Mouse (Mus musculus) liver, postnatal 0 days (tissue): ENCODE results near the gene Ahcyl1. TPM values are rescaled to one million over a fixed set of nuclear protein-coding genes. Genes with fewer than 3 reads are reported as not detected.
A peak's percentile ranks its signal among the peaks of the same experiment; 100 is the strongest.

Experiments used
- ATAC-seq: fragments of 200-750 bp; cut with Nextera tagmentation; 2 replicates; pipeline ENCODE4 v1.8.0; 2017; ENCODE audit warnings: mild to moderate bottlenecking, moderate library complexity
- DNase-seq: peaks from one replicate; pipeline ENCODE4 v3.0.0-alpha.2; 2016
- H3K27ac ChIP-seq: fragments of 300-500 bp; sonication (generic); 2 replicates; pipeline ENCODE4 v1.5.1; 2014; ENCODE audit warnings: antibody characterized with exemption, moderate library complexity, mild to moderate bottlenecking, low read depth
- H3K27me3 ChIP-seq: fragments of 300-500 bp; sonication (generic); 2 replicates; pipeline ENCODE4 v1.6.1; 2014; ENCODE audit warnings: low read length, control low read depth, mixed read lengths; ENCODE audit not compliant: insufficient read depth
- H3K36me3 ChIP-seq: fragments of 300-500 bp; sonication (generic); replicated peaks from 2 replicates; pipeline ENCODE4 v1.6.1; 2014; ENCODE audit warnings: mild to moderate bottlenecking, control low read depth, low read length, moderate library complexity, mixed read lengths; ENCODE audit not compliant: insufficient read depth
- H3K4me1 ChIP-seq: fragments of 300-500 bp; sonication (generic); 2 replicates; pipeline ENCODE4 v1.6.1; 2014; ENCODE audit warnings: antibody characterized with exemption, mild to moderate bottlenecking, control low read depth; ENCODE audit not compliant: insufficient read depth
- H3K4me2 ChIP-seq: fragments of 300-500 bp; sonication (generic); 2 replicates; pipeline ENCODE4 v1.6.1; 2014; ENCODE audit warnings: low read depth, mild to moderate bottlenecking, low read length, moderate library complexity, mixed read lengths
- H3K4me3 ChIP-seq: fragments of 300-500 bp; sonication (generic); 2 replicates; pipeline ENCODE4 v1.5.1; 2014; ENCODE audit warnings: low read depth, low read length
- H3K9ac ChIP-seq: fragments of 300-500 bp; sonication (generic); replicated peaks from 2 replicates; pipeline ENCODE4 v1.6.1; 2014; ENCODE audit warnings: mild to moderate bottlenecking, moderate library complexity
- H3K9me3 ChIP-seq: fragments of 300-500 bp; sonication (generic); 2 replicates; pipeline ENCODE4 v1.6.1; 2016; ENCODE audit warnings: mild to moderate bottlenecking, control low read depth, low read length, mixed read lengths
- CTCF ChIP-seq: sonication (generic); IDR thresholded peaks from 2 replicates; pipeline ENCODE4 v1.5.1; 2016; ENCODE audit warnings: antibody characterized with exemption, low read depth
- EP300 ChIP-seq: IDR thresholded peaks from 2 replicates; pipeline ENCODE4 v1.6.1; 2016; ENCODE audit warnings: antibody characterized with exemption, low read depth, mild to moderate bottlenecking
- WGBS: fragments of 180-500 bp; shearing (Covaris S2); extraction: QIAGEN DNeasy Blood & Tissue Kit; methylation state at CpG from one replicate; pipeline ENCODE4 v1.1.7; 2014; ENCODE audit not compliant: insufficient replicate concordance; 5-methylcytosine and 5-hydroxymethylcytosine counted together
- polyA plus RNA-seq: library from polyadenylated mRNA; unstranded; fragments of >200 nt; fragmentation: Nextera tagmentation; extraction: Ambion mirVana; gene quantifications from 2 replicates; pipeline ENCODE4 v1.2.1, GENCODE M21; 2015

Ahcyl1 gene
- polyA plus RNA-seq, 1 experiment from 2014 or later = 19.8 TPM

GRCm38 (mm10) chr3:107700625-107701024, 4.3 kb upstream of the Ahcyl1 start:
- no peak overlapping the region for H3K4me2 ChIP-seq
- TF ChIP-seq CTCF (no peak), EP300 (no peak)
- no peak overlapping the region for H3K27ac ChIP-seq
- WGBS = 77% methylated on average over 2 of the region's 2 CpGs
- DNase-seq (no peak), ATAC-seq (no peak)
- no peaks in the 10 kb centered on the region for H3K36me3 ChIP-seq
- no peak overlapping the region for H3K9ac ChIP-seq
- H3K27me3 ChIP-seq = no peaks in the 10 kb centered on the region
- peaks cover 11% of the 10 kb centered on the region for H3K4me1 ChIP-seq
- H3K4me3 ChIP-seq = no peak overlapping the region
- no peaks in the 10 kb centered on the region for H3K9me3 ChIP-seq

GRCm38 (mm10) chr3:107696910-107697309, 550 bp upstream of the Ahcyl1 start:
- Histone ChIP-seq H3K9me3 (no peaks in the 10 kb centered on the region), H3K9ac (peak overlapping the region; percentile 22; the same call in 1 of the 2 replicates), H3K27me3 (no peaks in the 10 kb centered on the region), H3K4me3 (0 out of 2 replicates have a peak overlapping the region, but pooled peaks have one; percentile 86), H3K4me2 (peak overlapping the region; percentile 50), H3K4me1 (peaks cover 23% of the 10 kb centered on the region), H3K36me3 (no peaks in the 10 kb centered on the region), H3K27ac (peak overlapping the region; percentile 85)
- peak; percentile 47 for ATAC-seq
- TF ChIP-seq CTCF (no peak), EP300 (no peak)
- no peak for DNase-seq
- whole genome bisulfite sequencing = 43% methylated on average over 3 of the region's 3 CpGs

GRCm38 (mm10) chr3:107695219-107695947, 977 bp downstream of the Ahcyl1 start:
- H3K36me3 ChIP-seq = no peaks in the 10 kb centered on the region
- TF ChIP-seq EP300 (no peak), CTCF (no peak)
- H3K4me1 ChIP-seq = peaks cover 28% of the 10 kb centered on the region
- H3K4me2 ChIP-seq = peak overlapping the region; percentile 83
- DNase-seq (no peak), ATAC-seq (no peak)
- peak overlapping the region; percentile 93 for H3K9ac ChIP-seq
- 6% methylated on average over 16 of the region's 16 CpGs for WGBS
- H3K4me3 ChIP-seq = peak overlapping the region; percentile 86
- H3K9me3 ChIP-seq = no peaks in the 10 kb centered on the region
- no peaks in the 10 kb centered on the region for H3K27me3 ChIP-seq
- H3K27ac ChIP-seq = peak overlapping the region; percentile 97

GRCm38 (mm10) chr3:107694256-107694900, 2.0 kb downstream of the Ahcyl1 start:
- no peaks in the 10 kb centered on the region for H3K9me3 ChIP-seq
- H3K4me3 ChIP-seq = peak overlapping the region; percentile 86
- H3K27me3 ChIP-seq = no peaks in the 10 kb centered on the region
- no peak for DNase-seq
- peak overlapping the region; percentile 83 for H3K4me2 ChIP-seq
- no peak overlapping the region for H3K27ac ChIP-seq
- TF ChIP-seq CTCF (no peak), EP300 (no peak)
- WGBS = 59% methylated on average over 2 of the region's 2 CpGs
- H3K9ac ChIP-seq = peak overlapping the region; percentile 93
- no peaks in the 10 kb centered on the region for H3K36me3 ChIP-seq
- no peak for ATAC-seq
- peaks cover 33% of the 10 kb centered on the region for H3K4me1 ChIP-seq

- Histone ChIP-seq H3K9ac (peak overlapping the region; percentile 6; the same call in 1 of the 2 replicates), H3K36me3 (no peaks in the 10 kb centered on the region), H3K27me3 (no peaks in the 10 kb centered on the region), H3K4me2 (0 out of 2 replicates have a peak overlapping the region, but pooled peaks have one; percentile 11), H3K4me3 (no peak overlapping the region), H3K4me1 (peaks cover 40% of the 10 kb centered on the region), H3K27ac (peak overlapping the region; percentile 67), H3K9me3 (no peaks in the 10 kb centered on the region)
- WGBS = 46% methylated on average over 2 of the region's 2 CpGs
- TF ChIP-seq EP300 (no peak), CTCF (no peak)
- DNase-seq (no peak), ATAC-seq (peak; percentile 52)
Measured at GRCm38 (mm10) chr3:107690366-107690765, 6.0 kb downstream of the Ahcyl1 start.

GRCm38 (mm10) chr3:107689245-107689644, 7.1 kb downstream of the Ahcyl1 start:
- Histone ChIP-seq H3K27ac (no peak overlapping the region), H3K4me2 (no peak overlapping the region), H3K4me1 (peaks cover 31% of the 10 kb centered on the region), H3K27me3 (no peaks in the 10 kb centered on the region), H3K9ac (no peak overlapping the region), H3K4me3 (no peak overlapping the region), H3K36me3 (no peaks in the 10 kb centered on the region), H3K9me3 (no peaks in the 10 kb centered on the region)
- no peak for DNase-seq
- TF ChIP-seq EP300 (no peak), CTCF (no peak)
- ATAC-seq = no peak
